Mouse (Mus musculus) c-Kit-positive CD71-positive TER-119-negative erythroid progenitor cells, embryonic 14.5 days (primary cell): ENCODE data around the gene Tdgf1.

Experiments
- DNase-seq: peaks from one replicate; pipeline ENCODE4 v3.0.0-alpha.2; 2013; ENCODE audit warnings: low read depth

Tdgf1 gene

DNA sequence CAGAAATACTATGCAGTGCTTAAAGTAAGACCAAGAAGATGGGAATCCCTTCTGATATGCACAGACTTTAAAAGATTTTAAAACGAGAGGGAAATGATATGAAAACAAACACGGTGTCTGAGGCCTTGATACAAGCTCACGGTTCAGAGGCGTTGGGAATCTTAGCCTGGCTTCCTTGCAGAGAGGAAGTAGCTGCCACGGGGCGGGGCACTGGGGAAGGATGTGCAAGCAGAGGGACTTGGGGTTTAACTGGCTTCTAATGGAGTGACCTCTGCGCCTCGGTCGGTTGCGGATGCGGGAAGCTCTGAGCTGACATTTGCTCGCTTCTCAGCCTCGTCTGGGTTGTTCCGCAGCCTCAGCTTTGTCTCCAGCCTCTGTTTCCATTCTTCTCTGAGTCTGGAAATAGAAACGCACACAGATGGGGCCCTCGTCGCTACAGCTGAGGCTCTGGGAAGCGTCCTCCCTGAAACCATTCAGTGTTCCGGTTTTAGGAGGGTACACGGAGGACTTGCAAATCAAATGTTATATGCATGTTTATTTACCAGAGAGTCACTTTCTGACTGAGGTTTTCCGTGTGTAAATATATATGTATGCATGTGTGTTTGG, 31.2 kb downstream of the Tdgf1 start:
- DNase-seq, result no peak

- no peak for DNase-seq
These were observed 36.5 kb downstream of the Tdgf1 start for GRCm38 (mm10) chr9:110909371-110909967.

GRCm38 (mm10) chr9:110908631-110909016, 37.3 kb downstream of the Tdgf1 start:
- DNase-seq, result no peak

- no peak for DNase-seq
These were observed 37.9 kb downstream of the Tdgf1 start for GRCm38 (mm10) chr9:110907838-110908630.

DNA sequence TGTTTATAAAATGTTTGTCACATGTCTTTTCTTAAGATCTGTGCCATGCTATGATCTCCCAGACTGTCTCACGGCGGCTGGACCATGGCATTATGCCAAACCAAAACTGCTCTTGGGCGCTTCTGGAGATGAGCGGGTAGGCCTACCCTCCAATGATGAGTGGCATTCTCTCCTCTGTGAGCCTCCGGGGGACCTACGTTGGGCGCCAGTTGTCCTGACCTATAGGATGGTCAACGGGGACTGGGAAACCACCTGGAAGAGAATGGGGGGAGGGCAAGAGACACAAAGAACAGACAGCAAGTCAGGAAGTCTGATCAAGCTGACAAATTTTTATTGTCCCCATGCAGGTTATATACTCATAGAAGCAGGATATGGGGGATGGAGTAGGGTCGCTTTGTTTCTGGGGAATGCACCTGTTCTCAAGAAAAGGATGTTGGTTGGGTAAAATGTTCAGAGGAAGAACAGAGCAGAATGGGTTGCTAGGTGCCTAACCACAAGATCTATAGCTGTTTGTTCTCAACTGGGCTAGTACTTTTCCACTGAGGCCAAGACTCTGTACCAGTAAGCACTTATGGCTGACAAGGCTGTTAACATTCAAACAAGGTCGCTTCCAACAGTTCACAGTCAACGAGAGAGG, 38.6 kb downstream of the Tdgf1 start:
- DNase-seq, result no peak

DNA sequence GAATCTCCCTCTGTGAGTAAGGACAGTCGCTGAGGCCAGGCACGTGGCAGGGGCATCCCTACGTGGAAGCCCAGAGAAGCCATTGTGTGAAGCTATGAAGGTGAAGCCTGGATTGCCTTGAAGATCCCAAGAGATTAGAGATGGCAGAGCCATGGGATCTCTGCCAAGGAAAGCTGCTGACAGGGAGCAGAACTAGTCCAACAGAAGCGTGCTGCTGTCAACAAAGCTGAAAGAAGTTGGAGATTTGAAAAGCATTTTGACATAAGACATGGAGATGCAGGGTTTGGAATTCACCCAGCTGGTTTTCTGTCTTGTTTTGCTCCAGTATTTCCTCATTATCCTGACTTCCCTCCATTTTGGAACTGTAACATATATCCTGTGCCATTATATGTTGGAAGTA, 43.7 kb downstream of the Tdgf1 start:
- no peak for DNase-seq

DNA sequence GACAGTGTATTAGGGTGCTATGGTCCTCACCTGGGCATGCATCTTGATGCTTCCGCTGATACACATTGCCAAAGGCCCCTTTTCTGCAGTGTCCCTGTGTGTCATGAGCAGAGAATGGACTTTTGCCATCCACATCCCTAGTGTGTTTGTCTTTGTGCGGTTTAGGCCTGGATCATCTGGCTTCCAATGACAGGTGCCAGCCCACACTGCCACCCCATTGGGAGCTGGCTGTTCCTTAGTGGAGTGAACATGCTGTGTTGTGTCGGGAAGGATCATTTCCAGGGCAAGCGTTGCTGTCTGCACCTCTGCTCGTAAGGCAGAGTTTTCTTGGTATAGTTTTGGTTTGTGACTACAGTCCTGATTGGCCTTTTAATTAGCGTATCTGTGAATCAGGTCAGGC, 44.8 kb downstream of the Tdgf1 start:
- no peak for DNase-seq

DNA sequence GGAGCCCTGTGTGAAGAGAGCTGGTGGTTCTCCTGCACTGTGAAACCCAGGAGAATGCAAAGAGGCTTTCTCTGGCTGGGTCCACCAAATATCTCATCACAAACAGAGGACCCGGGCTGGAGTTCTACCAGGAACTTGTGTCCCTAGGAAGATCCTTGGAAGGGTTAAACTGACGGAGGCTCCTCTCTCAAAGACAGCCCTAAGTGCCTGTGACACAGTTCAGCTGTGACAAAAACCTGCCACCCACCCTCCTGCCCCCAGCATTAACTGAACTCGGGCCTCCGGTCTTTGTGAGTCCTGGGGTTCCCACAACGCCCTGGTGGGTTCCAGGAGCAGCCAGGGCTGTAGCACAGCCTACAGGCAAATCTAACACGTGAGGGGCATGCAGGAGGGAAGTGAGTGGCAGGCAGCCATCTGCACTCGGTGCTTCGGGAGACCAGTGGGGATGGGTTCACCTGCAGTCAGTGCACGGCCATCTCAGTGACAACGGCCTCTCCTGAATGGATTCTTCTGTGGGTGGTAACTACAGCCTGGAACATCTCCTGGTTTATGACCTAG, 46.4 kb downstream of the Tdgf1 start:
- DNase-seq, result no peak

DNA sequence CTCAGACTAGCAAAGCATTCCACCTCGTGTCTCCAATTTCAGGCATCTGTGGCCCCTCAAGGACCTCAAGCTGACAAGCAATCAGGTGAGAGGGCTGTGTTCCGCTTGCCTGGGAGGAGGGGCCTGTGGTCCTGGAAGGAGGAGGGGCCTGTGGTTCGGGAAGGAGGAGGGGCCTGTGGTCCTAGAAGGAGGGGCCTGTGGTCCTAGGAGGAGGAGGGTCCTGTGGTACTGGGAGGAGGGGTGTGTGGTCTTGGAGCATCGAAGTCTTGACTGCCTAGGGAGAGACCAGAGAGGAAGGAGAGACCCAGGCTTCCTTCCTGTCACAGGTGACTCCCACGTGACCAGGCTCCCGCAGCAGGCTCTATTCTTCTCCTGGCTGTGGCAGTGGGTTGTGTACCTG, 49.4 kb downstream of the Tdgf1 start:
- DNase-seq, result no peak

DNA sequence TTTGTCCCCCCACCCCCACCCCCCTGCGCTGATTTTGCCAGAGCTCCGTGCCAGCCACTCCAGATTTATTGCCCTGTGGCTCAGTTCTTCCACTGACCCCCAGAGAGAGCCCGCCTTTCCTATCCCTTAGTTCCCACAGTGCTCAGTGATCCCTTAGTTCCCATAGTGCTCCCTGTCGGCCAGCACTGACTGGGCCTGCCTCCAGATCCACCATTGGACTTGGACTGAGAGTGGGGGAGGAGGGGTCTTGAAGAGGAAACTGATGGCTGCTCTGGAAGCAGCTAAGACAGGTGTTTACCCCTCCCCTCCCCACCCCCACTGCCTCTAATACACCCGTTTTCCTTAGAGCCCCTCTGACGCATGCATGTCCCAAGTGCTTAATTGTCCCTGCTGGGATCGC, 50.0 kb downstream of the Tdgf1 start:
- no peak for DNase-seq

- no peak for DNase-seq
These were observed 50.5 kb downstream of the Tdgf1 start for GRCm38 (mm10) chr9:110895507-110895906.

DNA sequence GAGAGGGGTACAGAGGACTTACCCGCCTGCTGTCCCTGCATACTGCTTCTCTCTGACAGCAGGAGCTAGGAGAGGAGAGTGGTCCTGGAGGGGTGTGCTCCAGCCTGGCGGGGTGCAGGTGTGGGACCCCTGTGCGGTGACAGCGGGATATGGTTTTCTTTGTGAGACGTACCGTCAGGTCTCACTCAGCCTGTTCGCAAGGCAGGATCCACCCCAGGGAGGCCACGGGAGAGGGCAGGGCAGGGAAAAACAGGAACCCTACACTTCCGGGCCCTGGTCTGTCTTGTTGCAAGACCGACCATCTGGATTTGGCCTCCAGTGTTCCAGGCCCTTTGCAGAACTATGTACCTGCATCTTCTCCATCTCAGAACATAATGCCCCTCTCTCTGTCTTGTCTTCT, 52.5 kb downstream of the Tdgf1 start:
- no peak for DNase-seq

GRCm38 (mm10) chr9:110892552-110892951, 53.4 kb downstream of the Tdgf1 start:
- no peak for DNase-seq

DNA sequence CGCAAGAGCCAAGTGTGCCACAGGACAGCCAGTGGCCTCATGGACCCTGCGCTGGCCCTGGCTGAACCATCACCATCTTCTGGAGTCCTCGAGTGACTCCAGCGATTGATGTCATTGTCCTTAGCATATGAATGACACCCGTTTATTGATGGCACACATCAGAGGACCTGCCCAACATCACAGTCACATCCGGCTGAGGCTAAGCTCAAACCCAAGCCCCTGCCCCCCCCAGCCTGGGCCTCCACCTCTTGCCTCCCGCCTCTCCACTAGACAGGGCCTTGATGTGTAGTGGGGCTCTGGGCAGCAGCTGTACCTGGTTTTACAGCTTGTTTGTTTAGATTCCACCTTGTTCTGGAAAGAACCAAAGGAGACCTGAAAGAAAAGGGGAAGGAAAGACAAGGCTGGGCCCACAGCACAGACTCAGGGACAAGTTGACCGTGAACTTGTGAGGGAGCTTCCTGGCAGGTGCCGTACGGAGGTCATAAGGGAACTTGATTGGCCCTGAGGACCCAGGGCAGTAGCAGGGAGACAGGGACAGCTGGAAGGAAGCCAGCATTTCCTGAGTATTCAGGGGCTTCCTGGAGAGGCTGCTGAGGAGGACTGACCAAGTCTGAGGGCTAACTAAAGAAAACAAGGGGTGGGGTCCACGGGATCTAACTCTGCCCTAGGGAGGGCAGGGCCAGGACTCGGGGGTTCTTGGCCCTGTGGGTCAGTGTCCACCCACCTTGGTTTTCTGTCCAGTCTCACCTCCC, 54.7 kb downstream of the Tdgf1 start:
- no peak for DNase-seq

GRCm38 (mm10) chr9:110890026-110890783, 55.8 kb downstream of the Tdgf1 start:
- DNase-seq, result no peak
